Mouse (Mus musculus) 3134 (cell line): ENCODE data around the gene Ccdc155.
"Not testable (repeated sequence)": the region's sequence is repeated elsewhere in the genome, so short reads cannot be mapped to it uniquely, and the experiment has no call there.

Experiments used
- DNase-seq: peaks from one replicate; pipeline ENCODE4 v3.0.0-alpha.2; 2011; ENCODE audit warnings: low spot score; ENCODE audit not compliant: insufficient read length; ENCODE audit errors: extremely low read depth

Gene Ccdc155

DNA sequence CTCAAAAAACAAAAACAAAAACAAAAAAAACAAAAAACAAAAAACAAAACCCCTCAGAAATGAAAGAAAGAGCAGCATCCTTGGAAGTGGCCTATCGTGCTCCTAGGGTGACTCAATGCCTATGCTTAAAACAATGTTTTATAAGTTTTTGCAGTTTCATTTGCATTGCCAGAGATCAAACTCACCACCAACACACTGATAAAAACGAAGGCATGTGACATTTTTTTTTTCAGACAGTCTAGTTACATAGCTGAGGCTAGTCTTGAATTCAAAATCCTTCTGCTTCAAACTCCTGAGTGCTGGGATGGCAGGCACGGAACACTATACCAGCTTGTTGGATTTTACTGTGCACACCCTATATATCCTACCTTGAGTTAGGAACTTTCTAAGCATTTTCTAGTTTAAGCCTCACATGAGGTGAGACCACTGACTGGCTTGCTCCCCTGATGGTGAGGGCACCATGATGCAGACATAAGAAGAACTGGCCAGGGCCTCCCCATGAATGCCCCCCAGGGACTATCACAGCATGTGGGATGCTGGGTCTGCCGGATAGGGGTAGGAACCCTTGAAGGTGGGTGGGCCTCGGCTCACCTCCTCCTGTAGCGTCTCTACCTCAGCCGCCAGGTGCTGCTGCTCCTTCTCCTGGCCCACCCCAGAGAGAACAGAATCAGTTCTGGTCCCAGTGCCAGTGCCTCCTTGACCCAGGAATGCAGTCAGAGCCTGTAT is 11.9 kb downstream of the Ccdc155 start:
- DNase-seq, result no peak

DNA sequence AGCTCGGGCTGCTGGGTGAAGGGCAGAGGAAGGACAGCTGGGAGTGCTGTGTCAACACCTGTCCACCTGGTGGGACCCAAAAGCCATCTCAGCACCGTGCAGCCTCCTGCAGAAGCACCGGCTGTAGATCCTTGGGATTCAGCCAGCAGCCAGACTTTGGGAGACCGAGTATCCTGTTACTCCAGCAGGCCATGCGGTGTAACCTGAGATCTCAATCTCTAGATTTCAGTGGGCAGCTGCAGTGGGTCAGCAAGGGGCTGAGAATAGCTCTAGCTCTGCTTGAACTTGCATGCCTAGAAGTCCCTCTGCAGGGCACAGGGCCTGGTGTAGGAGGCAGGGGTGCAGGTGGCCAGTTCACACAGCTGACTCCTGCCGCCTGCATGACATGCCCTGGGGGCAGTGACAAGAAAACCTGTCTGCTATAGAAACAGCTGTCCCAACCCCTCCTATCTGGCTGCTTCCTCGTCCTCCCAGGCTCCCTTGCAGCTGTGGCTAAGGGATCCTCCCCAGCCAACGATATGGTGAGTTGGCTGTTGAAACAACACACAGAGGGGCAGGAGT is 12.8 kb downstream of the Ccdc155 start:
- peak; percentile 41 for DNase-seq

- no peak for DNase-seq
Measured at GRCm38 (mm10) chr7:45191161-45191560, 13.5 kb downstream of the Ccdc155 start.

GRCm38 (mm10) chr7:45190186-45190585 is 14.5 kb downstream of the Ccdc155 start:
- no peak for DNase-seq

DNA sequence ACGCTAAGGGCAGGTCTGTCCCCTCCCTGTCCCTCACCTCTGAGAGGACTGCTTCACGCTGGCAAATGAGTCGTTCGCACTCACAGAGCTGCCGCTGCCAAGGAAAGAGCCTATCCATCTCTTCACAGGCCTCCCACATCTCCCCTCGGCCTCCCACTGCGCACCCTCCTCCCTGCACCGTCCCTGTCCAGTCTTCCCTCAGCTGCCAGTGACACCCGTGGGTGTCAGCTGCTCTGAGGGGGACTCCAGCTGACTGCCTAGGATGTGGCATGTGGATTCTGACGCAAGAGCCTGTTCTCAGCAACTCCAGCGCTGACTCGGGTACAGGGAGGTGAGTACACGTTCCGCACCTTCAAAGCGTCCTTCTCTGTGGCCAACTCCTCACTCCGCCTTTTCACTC is 15.1 kb downstream of the Ccdc155 start:
- DNase-seq, result no peak

DNA sequence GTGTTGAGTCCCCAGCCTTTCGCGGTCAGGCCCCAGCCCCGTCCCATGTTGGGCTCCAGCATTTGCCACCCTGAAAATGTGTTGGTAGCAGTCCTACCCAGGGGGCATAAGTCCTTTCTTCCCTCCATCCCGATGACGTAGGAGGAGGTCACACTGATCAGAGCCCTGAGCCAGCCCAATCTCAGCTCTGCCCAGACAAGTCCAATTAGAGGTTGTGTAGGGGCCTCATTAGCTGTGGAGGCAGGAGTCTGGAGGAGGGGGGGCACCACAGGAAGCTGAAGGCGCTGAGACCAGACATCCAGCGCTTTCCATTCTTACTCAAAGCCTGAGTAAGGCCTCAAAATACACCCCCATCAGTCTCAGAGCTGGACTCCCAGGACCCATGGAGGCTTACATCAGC is 18.8 kb downstream of the Ccdc155 start:
- DNase-seq, result no peak

DNA sequence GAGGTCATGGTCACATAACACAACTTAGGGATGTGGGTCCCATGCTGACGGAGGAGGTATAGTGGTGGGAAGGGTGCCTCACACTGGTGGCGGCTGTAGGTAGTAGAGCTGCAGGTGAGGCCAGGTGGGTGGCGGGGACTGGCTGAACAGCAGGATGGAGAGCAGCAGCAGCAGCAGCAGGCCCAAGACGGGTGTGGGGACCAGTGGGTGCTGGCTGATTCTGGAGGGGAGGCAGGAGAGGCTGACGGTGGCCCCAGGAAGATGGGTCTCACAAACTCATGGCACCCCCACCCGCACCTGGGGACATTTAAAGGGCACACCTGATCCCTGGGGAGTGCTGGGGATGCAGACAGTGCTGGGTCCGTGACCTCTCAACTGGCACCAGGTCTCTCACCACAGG is 21.0 kb downstream of the Ccdc155 start:
- DNase-seq, result no peak

DNA sequence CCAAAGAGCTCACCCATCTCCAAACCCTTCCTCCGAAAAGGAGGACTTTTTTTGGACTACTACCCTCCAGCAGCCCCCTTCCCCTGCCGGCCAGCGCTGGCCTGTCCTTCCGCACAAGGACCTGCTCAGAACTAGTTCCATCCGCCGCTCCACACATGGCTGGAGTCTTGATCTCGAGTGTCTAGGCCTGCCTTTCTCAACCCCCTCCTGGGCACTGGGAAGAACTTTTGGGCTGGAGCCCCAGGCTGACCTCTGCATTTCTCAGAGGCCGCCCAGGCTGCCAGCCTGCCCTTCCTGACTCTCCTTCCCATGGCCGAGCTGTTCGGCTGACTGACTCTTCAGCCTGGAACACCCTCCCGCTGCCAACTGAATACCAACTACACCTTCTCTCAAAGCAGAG is 22.1 kb downstream of the Ccdc155 start:
- DNase-seq, result no peak

DNA sequence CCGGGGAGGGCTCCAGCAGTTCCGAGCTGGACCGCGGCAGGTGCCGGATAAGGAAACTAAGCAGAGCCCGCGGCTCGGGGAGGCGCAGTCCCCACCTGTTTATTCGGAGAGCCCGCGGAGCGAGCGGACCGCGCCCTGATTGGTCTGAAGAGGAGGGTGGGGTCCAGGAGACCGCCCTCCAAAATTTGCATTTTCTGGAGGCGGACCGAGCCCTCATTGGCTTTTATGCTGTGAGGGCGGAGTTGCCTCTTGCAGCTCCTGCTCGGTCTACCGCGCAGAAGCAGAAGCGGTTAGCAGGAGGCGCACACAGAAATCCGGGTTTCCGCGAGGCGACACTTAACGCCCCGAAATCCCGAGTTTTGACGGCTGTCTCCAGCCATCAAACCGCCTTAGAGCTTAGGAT is 22.5 kb downstream of the Ccdc155 start:
- no peak for DNase-seq

DNA sequence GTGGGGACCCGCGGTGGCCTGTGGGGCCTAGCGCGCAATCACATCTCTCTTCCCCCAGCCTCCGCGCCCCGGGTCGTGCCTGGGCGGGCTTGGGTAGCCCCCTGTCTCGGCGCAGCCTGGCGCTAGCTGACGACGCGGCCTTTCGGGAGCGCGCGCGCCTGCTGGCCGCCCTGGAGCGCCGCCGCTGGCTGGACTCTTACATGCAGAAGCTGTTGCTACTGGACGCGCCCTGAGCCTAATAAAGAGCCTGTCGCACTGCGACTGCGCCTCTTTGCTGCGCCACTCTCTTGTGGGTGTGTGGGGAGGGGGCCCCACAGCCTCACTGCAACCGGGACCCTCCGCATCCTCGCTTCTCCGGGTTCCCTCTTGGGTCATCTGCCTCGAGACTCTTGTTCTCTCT is 23.2 kb downstream of the Ccdc155 start:
- no peak for DNase-seq

- no peak for DNase-seq
Measured at GRCm38 (mm10) chr7:45180896-45181477, 23.7 kb downstream of the Ccdc155 start, which contains the start of gene Pth2. TSS of gene Pth2 (plus strand) at chr7:45180995.

DNA sequence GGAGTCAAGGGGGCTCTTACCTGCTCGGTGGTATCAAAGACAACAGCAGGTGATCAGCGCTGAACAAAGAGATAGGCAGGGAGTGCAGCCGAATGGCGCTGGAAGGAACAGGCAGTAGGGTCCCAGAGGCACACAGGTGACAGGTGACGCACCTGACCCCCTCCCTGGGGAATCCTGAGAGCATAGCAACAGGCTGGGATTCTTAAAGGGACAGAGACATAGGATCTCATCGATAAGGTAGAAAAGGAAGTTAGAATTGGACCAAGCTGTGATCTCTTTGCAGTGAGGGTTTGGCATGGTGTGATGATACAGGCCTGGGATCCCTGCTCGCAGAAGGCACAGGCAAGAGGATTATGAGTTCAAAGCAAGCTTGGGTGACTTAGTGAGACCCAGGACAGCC is 25.2 kb downstream of the Ccdc155 start, which contains the start of gene Gfy:
Gene Gfy, minus strand, starts transcription at position 101 of the 400 bp plus-strand sequence.
- DNase-seq, result no peak

DNA sequence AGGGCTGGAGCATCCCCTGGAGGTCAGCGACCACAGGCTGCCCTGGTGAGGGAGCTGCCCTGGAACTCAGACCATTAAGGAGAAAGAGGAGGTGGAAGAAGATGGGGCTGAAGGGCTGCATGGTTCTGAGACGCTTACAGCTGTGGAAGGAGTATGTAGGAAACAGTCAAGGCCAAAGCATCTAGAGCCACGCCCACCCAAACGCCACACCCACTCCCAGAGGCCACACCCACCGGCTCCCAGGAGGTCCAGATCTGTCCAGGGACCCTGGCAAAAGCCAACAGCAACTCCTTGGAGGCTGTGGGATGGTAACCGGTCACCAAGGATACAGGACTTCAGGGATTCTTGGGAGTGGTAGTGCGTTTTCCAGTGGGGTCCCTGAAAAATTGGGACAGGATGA is 26.1 kb downstream of the Ccdc155 start:
- no peak for DNase-seq

- DNase-seq, result no peak
Measured at GRCm38 (mm10) chr7:45176356-45176755, 28.3 kb downstream of the Ccdc155 start.

- no peak for DNase-seq
Measured at GRCm38 (mm10) chr7:45175929-45176328, 28.8 kb downstream of the Ccdc155 start.

- no peak for DNase-seq
Measured at GRCm38 (mm10) chr7:45175398-45175797, 29.3 kb downstream of the Ccdc155 start.

- no peak for DNase-seq
Measured at GRCm38 (mm10) chr7:45174567-45175280, 30.0 kb downstream of the Ccdc155 start.

- DNase-seq, result not testable (repeated sequence)
Measured at GRCm38 (mm10) chr7:45173772-45174171, 30.9 kb downstream of the Ccdc155 start.

DNA sequence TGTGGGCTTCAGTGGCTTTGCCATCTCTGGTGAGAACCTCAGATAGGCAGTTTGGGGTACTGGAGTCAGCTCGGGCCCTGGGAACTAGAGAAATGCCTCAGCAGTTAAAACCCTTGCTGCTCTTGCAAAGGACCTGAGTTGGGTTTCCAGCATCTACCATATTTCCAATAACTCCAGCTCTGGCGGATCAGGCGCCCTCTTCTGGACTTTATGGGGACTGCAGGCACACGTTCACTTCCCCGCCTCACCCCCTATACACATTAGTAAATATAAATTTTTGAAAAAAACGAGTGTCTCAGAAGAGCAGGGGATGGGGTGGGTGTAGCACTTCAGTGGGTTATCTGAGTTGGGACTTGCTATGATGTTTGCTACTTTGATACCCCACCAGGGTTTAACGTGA is 31.7 kb downstream of the Ccdc155 start:
- DNase-seq, result no peak

GRCm38 (mm10) chr7:45169495-45169894 is 35.2 kb downstream of the Ccdc155 start:
- no peak for DNase-seq

DNA sequence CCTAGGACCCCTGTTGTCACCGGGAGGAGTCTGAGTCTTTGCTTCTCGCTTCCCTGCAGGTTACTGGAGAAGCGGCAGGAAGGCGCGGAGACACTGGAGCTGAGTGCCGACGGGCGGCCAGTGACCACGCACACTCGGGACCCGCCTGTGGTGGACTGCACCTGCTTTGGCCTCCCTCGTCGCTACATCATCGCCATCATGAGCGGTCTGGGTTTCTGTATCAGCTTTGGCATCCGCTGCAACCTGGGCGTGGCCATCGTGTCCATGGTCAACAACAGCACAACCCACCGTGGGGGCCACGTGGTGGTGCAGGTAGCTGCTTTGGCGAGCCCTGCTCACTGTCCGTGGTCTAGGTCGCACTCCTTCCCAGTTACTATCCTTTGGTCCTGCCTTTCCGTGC is 36.0 kb downstream of the Ccdc155 start:
- no peak for DNase-seq
